Comparison of ENCODE assay signal across 9 mouse cellular contexts in the genomic region with DNA sequence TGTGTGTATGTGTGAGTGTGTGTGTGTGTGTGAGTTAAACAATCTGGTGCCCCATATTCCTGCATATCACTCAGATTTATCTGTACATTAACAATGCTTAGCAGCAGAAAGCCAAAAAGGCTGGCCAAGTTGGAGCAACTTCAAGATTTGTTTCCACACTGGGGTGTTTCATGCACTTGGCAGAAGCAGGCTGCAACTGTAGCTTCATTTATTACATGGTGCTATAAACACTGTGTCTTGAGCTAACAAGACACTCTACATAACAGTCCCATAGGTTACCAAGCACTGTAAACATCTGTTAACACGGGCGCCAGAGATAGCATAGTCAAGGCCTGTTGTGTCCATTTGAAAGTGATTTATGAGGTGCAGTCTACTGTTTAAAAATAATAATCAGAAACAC. TPM values are rescaled to one million over a fixed set of nuclear protein-coding genes. Genes with fewer than 3 reads are reported as not detected.
DNase-seq lines count a peak whose midpoint lies in the region; ATAC-seq and TF ChIP-seq lines count a peak whose summit lies in the region.
"Had no signal": no experiment of that assay in that cellular context is flagged by ENCODE, and none has a peak within 500 bp of the region (broad histone marks: within the 10 kb centered on the region; RNA-seq: fewer than 3 reads in every experiment).

No protein-coding gene starts in this region.

- no peak for TF ChIP-seq CTCF in lung, postnatal 0 days (IDR thresholded peaks at IDR 0.05)

- no peaks in the 10 kb centered on the region for H3K27me3 ChIP-seq in kidney, embryonic 16.5 days (ENCODE audit: insufficient read depth, low read length)
- no peaks in the 10 kb centered on the region for H3K27me3 ChIP-seq in lung, postnatal 0 days (replicated peaks; ENCODE audit: insufficient read depth, low read length)

- no peak overlapping the region for H3K9ac ChIP-seq in kidney, embryonic 16.5 days (replicated peaks; ENCODE audit: low read length)
- H3K9ac ChIP-seq in lung, postnatal 0 days (replicated peaks; ENCODE audit: low read depth), result no peak overlapping the region

- peak; percentile 84 for TF ChIP-seq EP300 in lung, postnatal 0 days (IDR thresholded peaks at IDR 0.05)

- ATAC-seq in kidney, embryonic 16.5 days (ENCODE audit: low FRiP score, low TSS enrichment), result no peak
- peak; percentile 45 for ATAC-seq in lung, postnatal 0 days

- no peaks in the 10 kb centered on the region for H3K9me3 ChIP-seq in kidney, embryonic 16.5 days (ENCODE audit: low read length)
- no peaks in the 10 kb centered on the region for H3K9me3 ChIP-seq in lung, postnatal 0 days (ENCODE audit: low read length)

- H3K4me3 ChIP-seq in kidney, embryonic 16.5 days (ENCODE audit: low read length), result peak overlapping the region; percentile 30; the same call in 1 of the 2 replicates
- H3K4me3 ChIP-seq in lung, postnatal 0 days (ENCODE audit: low read depth, low read length), result no peak overlapping the region; the same call in 1 of the 2 replicates

- DNase-seq in cerebellum, postnatal 10 days, result peak; percentile 24 to 56
- no peak for DNase-seq in cerebellum, postnatal 36 days
- no peak for DNase-seq in kidney, adult 11 months
- peak; percentile 41 for DNase-seq in forelimb bud, embryonic 11.5 days (ENCODE audit: low read depth, low spot score)
- peak; percentile 78 for DNase-seq in lung, postnatal 0 days (ENCODE audit: low spot score)
- no peak for DNase-seq in spleen, postnatal 4 days (ENCODE audit: low spot score in 2 of 2)
- no peak for DNase-seq in spleen, postnatal 36 days (ENCODE audit: low spot score in 2 of 2)
- DNase-seq: cerebellum, adult 9-11 months had no signal

- H3K27ac ChIP-seq in kidney, embryonic 16.5 days (ENCODE audit: low read length), result no peak overlapping the region; the same call in 1 of the 2 replicates
- no peak overlapping the region for H3K27ac ChIP-seq in lung, postnatal 0 days (ENCODE audit: low read length)

- H3K36me3 ChIP-seq in kidney, embryonic 16.5 days (ENCODE audit: insufficient read depth, low read length), result no peaks in the 10 kb centered on the region
- H3K36me3 ChIP-seq in lung, postnatal 0 days (ENCODE audit: insufficient read depth, low read length), result no peaks in the 10 kb centered on the region

- 22% methylated on average over 2 of the region's 2 CpGs for WGBS in kidney, embryonic 16.5 days
- 25% methylated on average over 2 of the region's 2 CpGs for WGBS in lung, postnatal 0 days

- H3K4me2 ChIP-seq in kidney, embryonic 16.5 days (replicated peaks; ENCODE audit: low read depth, low read length), result peak overlapping the region; percentile 47
- peak overlapping the region; percentile 33; the same call in 1 of the 2 replicates for H3K4me2 ChIP-seq in lung, postnatal 0 days (replicated peaks; ENCODE audit: low read depth, low read length)

- peaks cover 20% of the 10 kb centered on the region for H3K4me1 ChIP-seq in kidney, embryonic 16.5 days (ENCODE audit: insufficient read depth, low read length)
- H3K4me1 ChIP-seq in lung, postnatal 0 days (ENCODE audit: insufficient read depth, low read depth, low read length), result no peaks in the 10 kb centered on the region; the same call in 1 of the 2 replicates

RNA-seq across cellular contexts. Expression of a gene that starts 3.1 kb away (rescaled TPM):
- 68.4 and 74.8 TPM in 2 replicates for polyA plus RNA-seq in kidney, embryonic 16.5 days (2015; fragmentation: Nextera tagmentation; extraction: Ambion mirVana)
- 96.4 and 104 TPM in 2 replicates for polyA plus RNA-seq in lung, postnatal 0 days (2015; fragmentation: Nextera tagmentation; extraction: Ambion mirVana)

Comparison
In these comparisons a context has a peak if more than half of its experiments do, and no peak if none do; other contexts are left out.
1. DNase-seq: peak in cerebellum, postnatal 10 days (2 of 2), forelimb bud, embryonic 11.5 days (single experiment) and lung, postnatal 0 days (single experiment); none in cerebellum, postnatal 36 days (0 of 2), kidney, adult 11 months (single experiment), spleen, postnatal 4 days (0 of 2) and spleen, postnatal 36 days (0 of 2).